Mouse (Mus musculus): ENCODE data around the gene Sh3glb1. TPM values are rescaled to one million over a fixed set of nuclear protein-coding genes. Genes with fewer than 3 reads are reported as not detected.
"Not testable (repeated sequence)": the region's sequence is repeated elsewhere in the genome, so short reads cannot be mapped to it uniquely, and the experiment has no call there.

Gene Sh3glb1
- polyA plus RNA-seq, 1 experiment: 350 TPM

DNA sequence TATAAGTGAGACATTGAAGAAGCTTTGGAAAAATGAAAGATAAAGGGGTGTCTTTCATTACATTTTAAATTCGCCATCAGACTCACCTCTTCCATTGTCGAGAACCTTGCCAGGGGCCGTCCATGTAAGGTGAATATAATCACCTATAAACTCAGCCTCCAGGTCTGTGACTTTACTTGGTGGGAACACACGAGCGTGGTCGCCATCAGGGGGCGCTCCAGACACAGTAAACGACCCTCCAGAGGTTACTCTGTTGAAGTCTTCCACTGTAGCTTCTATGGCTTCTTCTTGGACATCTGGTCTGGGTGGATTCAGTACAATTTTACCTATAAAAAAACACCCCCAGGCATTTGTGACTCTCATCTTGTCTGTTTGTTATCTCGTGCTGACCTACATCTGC, 16.7 kb upstream of the Sh3glb1 start:
- H3K4me1 ChIP-seq (ENCODE audit: control insufficient read depth, insufficient read depth, low read length): no peaks in the 10 kb centered on the region

DNA sequence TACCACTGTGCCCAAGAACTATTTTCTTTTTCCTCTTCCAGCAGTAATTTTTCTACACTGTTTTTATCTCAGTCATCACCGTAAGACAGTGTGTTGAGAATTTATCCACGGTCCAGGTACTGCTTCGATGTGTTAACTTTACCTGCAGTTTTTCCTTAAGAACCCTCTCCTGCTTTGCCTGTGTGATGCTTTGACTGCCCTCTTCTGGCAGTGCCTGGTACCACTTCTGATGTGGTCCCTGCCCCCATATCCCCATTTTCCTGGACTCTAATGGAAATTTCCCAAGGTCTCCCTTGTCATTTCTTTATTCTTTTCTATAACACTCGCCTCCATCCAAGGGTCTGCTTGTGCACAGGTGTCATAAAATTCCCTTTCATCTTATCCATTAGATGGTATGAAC, 3.3 kb upstream of the Sh3glb1 start:
- Histone ChIP-seq H3K4me1 (ENCODE audit: control insufficient read depth, insufficient read depth, low read length) (no peaks in the 10 kb centered on the region), H3K4me3 (ENCODE audit: insufficient read depth, low read length) (no peak overlapping the region)
- TF ChIP-seq POLR2A (IDR thresholded peaks at IDR 0.05; ENCODE audit: borderline replicate concordance, low read depth, low read length) (no peak), CTCF (IDR thresholded peaks at IDR 0.05; ENCODE audit: low read depth, low read length) (peak; percentile 65)

More for the DNA sequence above, 16.7 kb upstream of the Sh3glb1 start:
- TF ChIP-seq CTCF (IDR thresholded peaks at IDR 0.05; ENCODE audit: low read depth, low read length): peak; percentile 31; the same call in 1 of the 2 replicates
- TF ChIP-seq POLR2A (IDR thresholded peaks at IDR 0.05; ENCODE audit: borderline replicate concordance, low read depth, low read length): no peak
- no peak overlapping the region for H3K27ac ChIP-seq (ENCODE audit: insufficient read depth, low read depth, low read length)
- H3K4me3 ChIP-seq (ENCODE audit: insufficient read depth, low read length): no peak overlapping the region

DNA sequence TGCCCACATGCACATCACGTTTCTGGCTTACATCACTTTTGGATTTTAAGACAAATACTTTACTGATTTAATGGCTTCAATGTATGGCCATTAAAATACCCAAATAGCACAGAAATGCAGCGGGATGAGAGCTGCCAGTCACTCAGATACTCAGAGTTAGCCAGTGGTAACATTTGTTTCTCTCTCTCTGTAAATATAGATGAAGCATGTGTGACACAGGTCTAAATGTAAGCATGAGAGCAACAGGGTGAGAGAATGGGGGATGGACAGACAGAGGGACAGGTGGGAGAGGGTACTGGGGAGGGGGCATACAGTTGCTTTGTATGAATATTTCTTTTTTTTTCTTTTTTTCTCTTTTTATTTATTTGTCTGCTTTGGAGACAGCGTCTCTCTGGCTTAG, 2.4 kb upstream of the Sh3glb1 start:
- H3K4me3 ChIP-seq (ENCODE audit: insufficient read depth, low read length); H3K4me1 ChIP-seq (ENCODE audit: control insufficient read depth, insufficient read depth, low read length); H3K27ac ChIP-seq (ENCODE audit: insufficient read depth, low read depth, low read length): not testable (repeated sequence)

More for the DNA sequence above, 3.3 kb upstream of the Sh3glb1 start:
- no peak overlapping the region for H3K27ac ChIP-seq (ENCODE audit: insufficient read depth, low read depth, low read length)

DNA sequence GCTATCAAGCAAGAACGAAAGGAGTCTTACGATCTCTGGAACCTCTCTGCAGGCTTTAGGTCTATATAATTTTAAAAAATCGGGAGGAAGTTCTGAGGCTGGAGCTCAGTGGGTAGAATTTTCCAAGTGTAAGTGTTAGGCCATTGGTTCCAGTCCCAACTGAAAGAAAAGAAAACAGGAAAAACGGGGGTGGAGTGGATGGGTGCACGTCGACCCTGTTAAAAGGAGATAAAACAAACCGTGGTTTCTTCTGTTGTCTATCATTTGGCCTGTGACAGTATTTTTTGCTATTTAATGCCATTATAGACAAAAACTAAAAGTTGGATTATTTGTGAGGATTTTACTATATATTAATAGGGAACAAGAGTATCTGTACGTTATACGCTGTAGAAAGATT, 1.7 kb upstream of the Sh3glb1 start:
- H3K27ac ChIP-seq (ENCODE audit: insufficient read depth, low read depth, low read length): no peak overlapping the region
- no peak for TF ChIP-seq CTCF (IDR thresholded peaks at IDR 0.05; ENCODE audit: low read depth, low read length)
- no peak for TF ChIP-seq POLR2A (IDR thresholded peaks at IDR 0.05; ENCODE audit: borderline replicate concordance, low read depth, low read length)
- no peak overlapping the region for H3K4me3 ChIP-seq (ENCODE audit: insufficient read depth, low read length)
- peaks cover 4% of the 10 kb centered on the region for H3K4me1 ChIP-seq (ENCODE audit: control insufficient read depth, insufficient read depth, low read length)

DNA sequence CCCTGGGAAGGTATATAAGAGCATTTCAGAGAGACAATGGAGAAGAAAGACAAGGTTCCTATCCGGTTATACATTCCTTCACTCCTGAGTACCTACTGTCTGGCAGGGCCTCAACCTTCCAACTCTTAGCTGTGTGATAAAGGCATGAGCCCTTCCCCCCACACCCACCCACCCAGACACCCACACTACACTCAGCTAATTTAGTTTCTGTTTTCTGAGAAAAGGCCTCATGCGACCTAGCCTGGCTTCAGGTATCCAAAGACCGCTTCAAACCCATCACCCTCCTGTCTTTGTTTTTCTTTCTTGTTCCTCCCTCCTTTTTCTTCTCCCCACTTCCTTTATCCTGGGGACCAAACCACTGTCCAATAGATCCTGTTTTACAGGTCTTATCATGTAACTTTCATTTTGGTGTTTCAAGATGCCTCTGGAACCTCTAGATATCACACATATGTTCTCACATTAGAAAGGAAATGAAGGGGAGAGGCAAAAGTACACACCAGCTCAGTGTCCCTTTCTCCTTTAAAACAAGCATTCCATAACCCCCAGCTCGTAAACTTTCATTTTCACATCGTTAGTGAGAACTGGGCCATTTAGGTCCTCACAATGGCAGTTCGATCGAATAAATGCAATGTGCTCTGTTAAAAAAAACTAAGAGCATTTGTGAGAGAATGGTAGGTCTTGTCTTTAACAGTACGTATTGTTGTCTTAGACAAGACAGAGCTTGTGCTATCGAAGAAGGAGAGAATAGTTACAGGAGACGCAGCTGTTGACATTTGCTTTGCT, 1.1 kb upstream of the Sh3glb1 start:
- TF ChIP-seq CTCF (IDR thresholded peaks at IDR 0.05; ENCODE audit: low read depth, low read length) (no peak), POLR2A (IDR thresholded peaks at IDR 0.05; ENCODE audit: borderline replicate concordance, low read depth, low read length) (no peak)
- H3K4me3 ChIP-seq (ENCODE audit: insufficient read depth, low read length): no peak overlapping the region
- H3K4me1 ChIP-seq (ENCODE audit: control insufficient read depth, insufficient read depth, low read length): peaks cover 4% of the 10 kb centered on the region
- no peak overlapping the region for H3K27ac ChIP-seq (ENCODE audit: insufficient read depth, low read depth, low read length)

DNA sequence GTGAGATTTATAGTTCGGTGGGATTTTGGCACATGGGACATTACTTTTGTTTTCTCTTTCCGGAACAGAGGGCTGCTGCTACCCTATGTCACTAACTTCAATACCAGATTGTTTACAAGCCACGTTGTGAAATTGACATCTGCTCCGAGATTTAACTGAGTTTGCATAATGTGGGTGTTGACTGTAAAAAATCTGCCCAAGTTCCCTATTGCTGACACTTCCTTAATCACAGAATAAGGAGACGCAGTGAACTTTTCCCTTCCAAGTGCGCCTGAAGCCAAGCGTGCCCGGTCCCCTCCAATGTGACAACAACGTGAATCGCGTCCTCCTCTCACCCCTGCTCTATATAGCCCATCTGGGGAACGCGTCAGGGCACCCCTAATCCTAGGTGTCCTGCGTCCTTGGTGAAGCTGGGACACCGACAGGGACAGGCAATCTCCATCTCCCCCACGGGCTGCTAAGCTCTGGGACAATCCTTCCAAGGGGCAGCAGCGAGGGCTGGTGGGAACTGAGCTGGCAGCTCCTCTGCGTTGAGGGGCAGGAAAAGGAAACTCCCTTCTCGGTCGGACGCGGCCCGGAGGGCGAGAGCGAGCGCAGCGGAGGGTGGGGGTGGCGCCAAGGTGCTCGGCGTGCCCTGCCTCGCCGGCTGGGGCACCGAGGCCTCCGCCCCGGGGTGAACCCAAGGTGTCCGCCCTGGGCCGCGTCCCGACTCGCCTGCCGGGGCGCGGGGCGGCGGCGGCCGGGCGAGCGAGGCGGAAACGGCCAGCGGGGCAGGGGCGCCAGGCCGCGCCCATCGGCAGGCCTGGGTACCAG, 841 bp downstream of the Sh3glb1 start:
- TF ChIP-seq POLR2A (IDR thresholded peaks at IDR 0.05; ENCODE audit: borderline replicate concordance, low read depth, low read length) (no peak), CTCF (IDR thresholded peaks at IDR 0.05; ENCODE audit: low read depth, low read length) (peak; percentile 7; the same call in 1 of the 2 replicates)
- H3K4me1 ChIP-seq (ENCODE audit: control insufficient read depth, insufficient read depth, low read length): peaks cover 10% of the 10 kb centered on the region
- peak overlapping the region; percentile 100 for H3K27ac ChIP-seq (ENCODE audit: insufficient read depth, low read depth, low read length)
- peak overlapping the region; percentile 87 for H3K4me3 ChIP-seq (ENCODE audit: insufficient read depth, low read length)

DNA sequence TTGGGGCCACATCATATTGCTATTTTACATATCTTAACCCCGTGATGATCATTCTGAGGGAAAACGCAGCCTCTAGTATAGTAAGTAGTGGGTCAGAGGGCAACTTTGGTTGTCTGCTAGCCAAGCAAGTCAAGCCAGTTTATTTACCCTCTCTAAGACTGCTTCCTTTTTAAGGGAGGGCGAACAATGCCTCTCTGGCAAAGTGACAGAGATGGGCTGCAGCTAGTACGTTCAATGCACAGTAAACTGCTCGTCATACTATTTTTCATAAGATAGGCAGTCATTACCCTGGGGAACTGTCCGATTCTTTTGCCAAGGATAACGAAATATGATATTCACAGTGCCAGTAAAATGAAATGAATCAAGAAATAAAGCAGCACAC, 1.4 kb downstream of the Sh3glb1 start:
- Histone ChIP-seq H3K4me3 (ENCODE audit: insufficient read depth, low read length) (peak overlapping the region; percentile 87), H3K27ac (ENCODE audit: insufficient read depth, low read depth, low read length) (peak overlapping the region; percentile 100), H3K4me1 (ENCODE audit: control insufficient read depth, insufficient read depth, low read length) (peaks cover 10% of the 10 kb centered on the region)
- no peak for TF ChIP-seq POLR2A (IDR thresholded peaks at IDR 0.05; ENCODE audit: borderline replicate concordance, low read depth, low read length)
- no peak for TF ChIP-seq CTCF (IDR thresholded peaks at IDR 0.05; ENCODE audit: low read depth, low read length)

DNA sequence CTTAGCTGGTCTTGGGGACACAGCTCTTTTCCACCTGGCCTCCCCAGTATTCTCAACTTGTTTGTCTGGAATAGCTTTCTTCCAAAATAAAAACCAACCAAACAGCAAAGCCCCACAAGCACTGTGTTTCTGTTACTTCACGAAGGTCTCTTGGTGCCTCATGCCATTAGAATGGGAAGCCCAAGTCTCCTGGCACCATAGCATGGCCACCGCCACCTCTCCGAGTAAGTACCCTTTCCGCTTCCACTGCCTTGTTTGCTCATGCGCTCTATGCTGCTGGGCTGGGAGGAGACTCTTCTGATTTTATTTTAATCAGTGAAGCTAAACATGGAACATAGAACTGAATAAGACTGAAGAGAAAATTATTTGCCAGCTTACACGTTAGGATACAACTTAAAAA, 2.3 kb downstream of the Sh3glb1 start:
- H3K4me3 ChIP-seq (ENCODE audit: insufficient read depth, low read length): peak overlapping the region; percentile 42
- TF ChIP-seq CTCF (IDR thresholded peaks at IDR 0.05; ENCODE audit: low read depth, low read length) (no peak), POLR2A (IDR thresholded peaks at IDR 0.05; ENCODE audit: borderline replicate concordance, low read depth, low read length) (no peak)
- peak overlapping the region; percentile 4; the same call in 1 of the 2 replicates for H3K27ac ChIP-seq (ENCODE audit: insufficient read depth, low read depth, low read length)
- peaks cover 10% of the 10 kb centered on the region for H3K4me1 ChIP-seq (ENCODE audit: control insufficient read depth, insufficient read depth, low read length)

DNA sequence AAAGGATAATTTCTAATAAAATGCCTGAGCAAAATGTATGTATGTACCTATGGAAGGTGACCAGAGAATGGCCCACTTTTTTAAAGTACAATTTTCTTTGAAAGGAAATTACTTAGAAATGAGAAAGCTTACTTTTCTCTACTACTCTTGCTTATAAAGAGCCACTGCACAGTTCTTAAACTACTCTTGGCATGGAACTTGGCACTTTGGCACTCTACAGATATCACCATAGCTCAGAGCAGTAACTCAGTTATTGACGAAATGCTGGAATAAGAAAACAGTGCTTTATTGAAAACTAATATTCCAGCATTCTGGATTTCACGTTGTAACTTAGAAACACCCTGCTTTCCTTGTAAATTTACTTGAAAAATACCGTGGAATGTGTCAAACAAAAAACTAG, 3.0 kb downstream of the Sh3glb1 start:
- TF ChIP-seq CTCF (IDR thresholded peaks at IDR 0.05; ENCODE audit: low read depth, low read length): no peak
- TF ChIP-seq POLR2A (IDR thresholded peaks at IDR 0.05; ENCODE audit: borderline replicate concordance, low read depth, low read length): no peak
- Histone ChIP-seq H3K4me1 (ENCODE audit: control insufficient read depth, insufficient read depth, low read length) (peaks cover 10% of the 10 kb centered on the region), H3K27ac (ENCODE audit: insufficient read depth, low read depth, low read length) (no peak overlapping the region), H3K4me3 (ENCODE audit: insufficient read depth, low read length) (no peak overlapping the region)

DNA sequence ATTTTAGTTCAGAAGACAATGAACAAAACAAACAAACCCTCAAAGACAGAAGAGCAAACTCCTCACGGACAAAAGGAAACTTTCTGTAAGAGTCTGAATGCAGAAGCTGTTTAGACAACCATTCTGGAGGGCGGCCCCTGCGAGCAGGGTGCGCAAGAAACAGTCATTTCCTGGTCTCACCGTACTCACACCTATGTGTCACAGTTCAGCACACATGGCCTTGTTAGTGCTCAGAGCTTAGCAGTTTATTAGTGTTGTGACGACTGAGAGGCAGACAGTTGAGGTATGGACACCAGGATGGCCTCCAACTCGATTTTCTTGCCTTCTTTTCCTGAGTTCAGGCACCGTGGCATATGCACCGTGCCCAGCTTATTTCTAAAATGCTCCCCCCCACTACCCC, 4.2 kb downstream of the Sh3glb1 start:
- TF ChIP-seq CTCF (IDR thresholded peaks at IDR 0.05; ENCODE audit: low read depth, low read length) (no peak), POLR2A (IDR thresholded peaks at IDR 0.05; ENCODE audit: borderline replicate concordance, low read depth, low read length) (no peak)
- H3K4me3 ChIP-seq (ENCODE audit: insufficient read depth, low read length): peak overlapping the region; percentile 17; the same call in 1 of the 2 replicates
- peaks cover 10% of the 10 kb centered on the region for H3K4me1 ChIP-seq (ENCODE audit: control insufficient read depth, insufficient read depth, low read length)
- no peak overlapping the region for H3K27ac ChIP-seq (ENCODE audit: insufficient read depth, low read depth, low read length)
